Mouse (Mus musculus): ENCODE measurements around the gene Tor1aip2.
A peak's percentile ranks its signal among the peaks of the same experiment; 100 is the strongest.

Tor1aip2 gene

DNA sequence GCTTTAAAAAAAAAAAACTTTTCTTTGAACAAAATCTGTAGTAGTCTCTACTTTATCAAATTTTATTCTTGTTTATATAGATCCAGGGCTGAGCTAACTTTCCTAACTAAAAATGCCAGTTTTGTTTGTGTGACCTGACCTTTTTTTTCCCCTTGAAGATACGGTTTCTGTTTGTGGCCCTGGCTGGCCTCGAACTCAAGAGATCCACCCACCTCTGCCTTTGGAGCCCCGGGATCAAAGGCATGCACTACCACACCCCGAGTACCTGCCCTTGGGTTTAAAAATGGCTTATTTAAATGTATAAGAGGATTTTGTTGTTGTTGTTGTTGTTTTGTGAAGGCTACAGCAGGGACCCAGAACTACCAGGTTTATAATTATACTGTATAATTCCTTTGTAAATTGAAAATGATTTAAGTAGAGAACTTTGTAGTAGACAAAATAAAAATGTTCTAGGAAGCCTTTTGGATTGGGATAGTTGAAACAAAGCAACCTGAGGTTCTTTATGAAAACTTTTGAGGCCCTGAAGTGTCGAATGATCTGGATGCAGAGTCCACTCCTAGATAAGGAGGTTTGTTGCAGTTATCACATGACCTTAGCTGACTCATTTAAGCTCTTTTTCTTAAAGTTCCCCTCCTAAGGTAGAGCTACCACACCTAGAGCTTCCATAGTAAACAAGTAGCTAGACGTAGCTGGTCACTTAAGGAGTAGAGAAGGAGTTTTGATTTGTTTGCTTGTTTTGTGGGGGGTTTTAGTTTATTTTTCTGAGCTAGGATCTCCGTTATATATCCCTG is 6.4 kb downstream of the Tor1aip2 start:
- DNase-seq, result no peak

DNA sequence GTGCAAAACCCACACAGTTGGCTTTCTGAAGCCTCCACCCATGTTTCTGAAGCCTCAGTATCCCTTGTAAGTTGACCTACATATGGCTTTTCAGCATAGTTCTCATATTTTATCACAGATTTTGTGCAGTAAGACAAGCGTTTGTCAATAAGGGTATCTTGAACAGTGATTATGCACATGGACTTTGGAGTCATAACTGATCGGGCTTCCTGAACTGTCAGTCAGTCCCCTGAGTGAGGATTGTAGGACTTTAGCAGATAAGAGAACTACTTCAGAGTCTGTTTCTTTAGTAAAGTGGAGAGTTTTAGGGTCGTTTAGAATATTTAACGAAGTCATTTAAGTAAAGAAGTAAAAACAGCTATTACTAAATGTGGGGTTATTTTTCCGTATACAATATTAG is 7.3 kb downstream of the Tor1aip2 start:
- no peak for DNase-seq

DNA sequence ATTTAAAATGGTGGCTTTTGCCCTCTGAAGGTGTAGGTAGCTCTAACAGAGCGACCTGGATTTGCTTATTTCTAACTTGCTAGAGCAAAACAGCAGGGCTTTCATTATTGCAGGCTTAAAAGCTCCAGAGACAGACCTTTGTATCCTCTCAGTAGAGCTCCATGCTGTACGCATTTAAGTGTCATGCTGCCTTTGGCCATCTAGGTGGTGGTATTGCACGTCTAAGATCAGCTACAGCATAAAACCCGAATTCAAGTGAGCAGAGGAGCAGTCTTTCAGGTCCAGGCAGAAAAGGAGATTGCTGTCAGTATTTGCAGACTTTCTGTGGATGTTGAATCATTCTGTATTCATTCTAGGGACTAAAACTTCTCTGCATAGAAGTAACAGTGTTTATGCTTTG is 7.8 kb downstream of the Tor1aip2 start:
- DNase-seq, result no peak

DNA sequence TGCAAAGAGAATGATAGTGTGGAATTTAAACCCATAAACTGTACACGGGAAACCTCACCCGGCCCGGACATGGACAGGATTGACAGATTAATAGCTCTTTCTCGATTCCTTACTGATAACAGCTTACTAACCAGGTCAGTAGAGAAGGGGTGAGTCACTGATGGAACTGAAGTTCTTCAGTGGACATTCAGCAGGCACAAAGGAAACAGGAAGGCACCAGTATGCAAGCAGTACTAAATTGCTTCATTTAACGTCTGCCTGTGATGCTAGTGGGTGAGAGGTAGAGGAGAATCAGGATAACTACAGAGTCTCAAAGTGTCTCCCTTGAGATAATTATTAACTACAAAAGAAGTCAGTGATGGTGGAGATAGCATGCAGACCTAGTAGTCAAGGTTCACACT is 9.0 kb downstream of the Tor1aip2 start:
- DNase-seq, result no peak

DNA sequence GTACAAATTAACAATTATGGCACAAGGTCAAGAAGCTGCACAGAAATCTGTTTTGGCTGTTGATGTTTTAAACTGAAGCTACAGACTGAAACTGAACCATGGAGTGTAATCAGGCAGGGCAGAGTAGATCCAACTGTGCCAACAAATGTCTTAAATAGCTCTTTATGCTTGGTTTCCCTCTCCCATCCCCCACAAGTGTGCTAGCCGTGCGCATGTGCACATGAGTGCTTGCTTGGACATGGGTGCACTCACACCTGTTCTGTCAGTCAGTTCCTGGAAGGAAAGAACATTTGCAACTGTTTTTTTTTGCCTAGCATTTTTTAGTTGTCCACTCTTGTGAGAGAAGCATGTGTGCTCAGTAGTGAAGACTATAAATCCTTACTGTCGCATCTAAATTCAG is 11.5 kb downstream of the Tor1aip2 start:
- no peak for DNase-seq

DNA sequence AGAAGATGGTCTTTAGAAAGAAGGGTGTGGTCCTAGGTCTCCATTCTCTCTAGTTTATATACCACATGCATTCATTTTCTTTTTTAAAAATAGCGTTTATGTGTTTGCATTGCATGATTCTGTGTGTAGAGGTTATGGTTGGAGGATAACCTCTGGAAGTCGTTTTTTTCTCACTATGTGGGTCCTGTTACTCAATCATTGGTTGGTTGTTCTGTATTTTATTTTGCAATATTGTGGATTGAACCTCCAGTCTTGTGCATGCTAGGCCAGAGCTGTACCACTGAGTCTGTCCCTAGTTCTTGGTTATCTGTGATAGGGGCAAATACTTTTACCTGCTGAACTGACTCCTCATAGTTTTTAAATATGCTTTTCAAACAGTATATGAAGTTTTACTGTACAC is 23.0 kb downstream of the Tor1aip2 start:
- DNase-seq, result no peak

DNA sequence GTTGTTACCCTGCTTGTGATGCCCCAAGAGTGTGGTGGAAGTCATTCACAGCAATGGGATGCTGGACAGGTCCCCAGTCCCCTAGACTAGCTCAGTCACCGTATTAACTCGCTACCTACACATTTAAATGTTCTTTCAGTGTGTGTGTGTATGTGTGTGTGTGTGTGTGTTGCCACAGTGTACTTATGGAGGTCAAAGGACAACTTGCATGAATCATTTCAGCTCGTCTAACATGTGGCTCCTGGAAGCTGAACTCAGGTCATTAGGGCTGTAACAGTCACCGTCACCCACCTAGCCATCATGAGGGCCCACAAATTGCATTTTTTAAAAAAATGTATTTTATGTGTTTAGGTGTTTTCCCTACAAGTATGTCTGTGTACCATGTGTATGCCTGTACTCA is 27.0 kb downstream of the Tor1aip2 start:
- no peak for DNase-seq

DNA sequence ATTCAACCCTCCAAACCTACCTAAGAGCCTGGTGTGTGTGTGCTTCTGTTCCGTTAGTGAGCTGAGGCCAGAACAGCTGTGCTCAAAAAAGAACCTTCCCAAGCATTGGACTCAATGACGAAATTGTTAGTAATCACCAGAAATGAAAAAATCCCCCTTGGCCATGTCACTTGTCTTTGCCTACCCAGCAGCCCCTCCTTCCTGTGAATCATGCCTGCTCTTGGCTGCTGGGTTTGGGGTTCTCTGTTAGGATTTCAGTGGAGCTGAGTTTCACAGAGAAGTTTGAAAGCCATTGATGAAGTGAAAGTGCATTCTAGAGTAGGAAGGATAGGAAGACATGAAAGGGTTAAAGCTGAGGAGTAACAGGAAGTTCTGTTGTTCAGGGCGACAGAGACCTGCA is 30.9 kb downstream of the Tor1aip2 start:
- no peak for DNase-seq

DNA sequence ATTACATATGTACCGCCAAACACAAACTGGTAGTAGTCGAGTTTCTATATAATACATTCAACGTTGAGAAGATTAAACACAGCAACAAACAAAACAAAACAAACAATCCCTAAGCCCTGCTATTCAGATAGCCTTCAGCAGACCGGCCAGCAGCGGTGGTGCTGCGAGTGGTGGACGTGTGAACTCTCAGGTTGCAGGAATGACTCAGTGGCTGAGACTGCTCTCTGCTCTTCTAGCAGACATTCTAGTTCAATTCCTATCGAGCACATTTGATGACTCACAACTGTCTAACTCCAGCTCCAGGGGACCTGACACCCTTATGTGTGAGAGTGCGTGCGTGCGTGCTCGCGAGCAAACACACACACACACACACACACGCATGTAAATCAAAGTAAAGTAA is 34.9 kb downstream of the Tor1aip2 start:
- no peak for DNase-seq

DNA sequence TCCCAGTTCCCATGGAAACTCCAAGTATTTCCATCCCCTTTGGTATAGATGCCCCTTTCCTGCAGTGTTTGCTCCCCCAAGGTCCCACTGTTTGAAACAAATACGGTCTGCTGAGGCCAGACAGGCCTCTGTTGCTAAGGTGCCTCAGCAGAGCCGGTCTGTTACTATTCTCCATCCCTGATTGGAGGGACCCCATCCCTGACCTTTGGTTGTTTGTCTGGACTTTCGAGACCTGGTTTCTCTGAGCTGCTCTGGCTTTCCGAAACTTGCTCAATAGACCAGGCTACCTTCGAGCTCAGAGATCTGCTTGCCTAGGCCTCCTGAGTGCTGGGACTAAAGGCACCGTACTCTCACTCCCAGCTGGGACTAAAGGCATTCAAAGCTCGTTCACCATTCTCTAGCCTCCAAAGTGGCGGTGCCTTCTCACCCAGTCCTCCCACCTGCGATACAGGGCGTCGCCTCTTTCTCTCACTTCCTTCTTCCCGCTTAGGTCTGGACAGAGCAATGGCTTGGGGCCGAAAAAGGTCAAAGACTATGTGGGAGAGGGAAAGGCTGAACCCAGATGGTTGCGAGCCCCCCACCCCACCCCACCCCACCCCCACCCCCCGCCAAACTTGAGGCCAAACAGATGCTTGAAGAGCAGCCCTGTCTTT is 38.1 kb downstream of the Tor1aip2 start:
- no peak for DNase-seq

DNA sequence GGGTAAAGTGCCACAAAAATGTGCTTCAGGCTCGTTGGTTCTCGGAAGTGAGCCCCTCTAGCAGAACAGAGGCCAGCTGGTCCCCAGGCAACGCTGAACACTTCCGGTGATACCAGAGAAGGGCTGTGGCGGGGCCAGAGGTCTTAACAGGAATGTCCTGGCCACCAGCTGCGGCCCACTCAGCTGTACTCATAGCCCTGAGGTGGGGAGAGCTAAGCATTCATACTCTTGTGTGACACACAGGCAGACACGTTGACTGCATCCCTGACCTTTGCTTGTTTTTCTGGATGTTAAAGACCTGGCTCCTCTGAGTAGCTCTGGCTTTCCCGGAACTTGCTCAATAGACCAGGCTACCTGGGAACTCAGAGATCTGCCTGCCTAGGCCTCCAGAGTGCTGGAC is 39.4 kb downstream of the Tor1aip2 start:
- no peak for DNase-seq

DNA sequence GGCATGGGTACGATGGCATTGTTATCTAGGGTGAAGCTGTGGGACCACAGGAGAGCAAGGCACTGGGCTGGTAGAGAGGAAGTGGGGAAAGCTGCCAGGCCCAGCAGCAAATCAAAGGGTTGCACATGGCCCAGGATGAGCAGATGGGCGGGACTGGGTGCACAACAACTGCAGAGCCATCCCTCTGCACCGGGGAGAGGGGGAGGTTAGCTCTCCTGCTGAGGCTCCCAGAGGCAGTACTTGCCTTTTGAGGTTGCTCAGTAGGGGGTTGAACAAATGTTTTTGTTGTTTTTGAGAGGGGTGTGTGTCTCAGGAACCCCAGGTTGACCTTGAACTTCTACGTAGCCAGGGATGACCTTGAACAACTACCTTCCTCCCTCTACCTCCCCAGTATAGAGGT is 41.3 kb downstream of the Tor1aip2 start:
- DNase-seq, result no peak

DNA sequence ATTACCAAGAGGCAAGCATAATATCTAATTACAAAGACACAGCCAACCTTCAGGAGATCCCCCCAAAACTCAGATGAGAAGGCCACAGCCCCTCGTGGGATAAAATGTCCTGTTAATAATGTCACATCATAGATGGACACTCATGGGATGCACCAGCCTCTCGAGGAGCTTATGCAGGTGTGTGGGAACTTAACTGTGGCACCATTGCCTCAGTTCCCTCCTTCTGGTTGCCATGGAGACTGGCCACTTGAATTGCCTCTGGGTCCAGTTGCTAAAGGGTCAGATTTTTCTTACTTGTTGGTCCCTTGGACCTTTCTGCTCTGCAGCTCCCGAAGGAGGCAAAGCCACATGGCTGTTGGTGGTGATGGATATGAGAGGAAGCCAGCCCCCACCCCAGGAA is 42.5 kb downstream of the Tor1aip2 start:
- no peak for DNase-seq

DNA sequence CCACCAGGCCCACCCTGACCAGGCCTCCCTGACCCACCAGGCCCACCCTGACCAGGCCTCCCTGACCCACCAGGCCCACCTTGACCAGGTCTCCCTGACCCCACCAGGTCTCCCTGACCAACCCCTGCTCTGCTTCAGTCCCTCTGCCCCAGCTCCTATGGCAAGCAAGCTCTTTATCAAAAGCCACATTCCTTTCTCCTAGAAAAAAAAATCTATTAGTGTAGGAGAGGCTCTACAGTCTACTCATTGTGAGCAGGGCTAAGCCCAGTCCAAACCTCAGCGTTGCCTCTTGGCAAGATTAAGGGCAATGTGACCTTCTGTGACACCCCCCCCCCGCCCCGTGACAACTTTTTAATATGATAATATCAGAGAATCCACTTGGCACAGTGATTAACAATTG is 49.4 kb downstream of the Tor1aip2 start:
- no peak for DNase-seq

DNA sequence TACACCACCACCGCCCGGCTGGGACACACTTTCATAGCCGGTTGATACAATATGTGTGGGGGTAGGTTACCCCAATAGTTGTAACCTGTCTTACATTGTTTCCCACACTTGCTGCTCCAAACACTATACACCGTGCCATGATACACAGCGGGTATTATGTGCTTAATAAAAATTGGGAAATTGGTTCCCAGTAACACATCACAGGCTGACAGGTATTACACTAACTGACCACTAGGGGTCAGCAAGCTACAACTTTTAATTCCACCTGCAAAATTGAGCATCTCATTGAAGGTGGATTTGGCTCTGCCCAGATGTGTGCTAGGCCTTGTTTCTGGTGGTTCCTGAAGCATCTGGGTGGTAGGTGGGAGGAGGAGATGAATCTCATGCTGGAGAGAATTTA is 50.6 kb downstream of the Tor1aip2 start:
- DNase-seq, result peak; percentile 16

DNA sequence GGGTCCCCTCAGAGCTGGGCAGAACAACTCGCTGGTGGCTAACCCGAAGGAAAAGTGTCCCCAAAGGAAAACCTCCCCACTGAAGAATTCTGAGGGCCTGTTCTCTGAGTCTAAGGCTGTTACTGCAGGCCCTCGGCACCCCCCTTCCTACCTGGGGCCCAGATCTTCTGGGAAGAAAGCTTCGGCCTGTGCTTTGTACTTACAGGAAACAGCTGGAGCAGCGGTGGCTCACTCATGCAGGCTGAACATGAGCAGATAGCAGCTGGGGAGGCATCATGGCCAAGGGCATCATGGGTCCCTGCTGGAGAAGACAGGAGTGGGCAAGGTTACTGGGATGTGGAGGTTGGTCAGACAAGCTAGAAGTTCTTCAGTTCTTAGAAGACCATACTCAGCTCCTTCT is 52.4 kb downstream of the Tor1aip2 start:
- DNase-seq, result no peak

DNA sequence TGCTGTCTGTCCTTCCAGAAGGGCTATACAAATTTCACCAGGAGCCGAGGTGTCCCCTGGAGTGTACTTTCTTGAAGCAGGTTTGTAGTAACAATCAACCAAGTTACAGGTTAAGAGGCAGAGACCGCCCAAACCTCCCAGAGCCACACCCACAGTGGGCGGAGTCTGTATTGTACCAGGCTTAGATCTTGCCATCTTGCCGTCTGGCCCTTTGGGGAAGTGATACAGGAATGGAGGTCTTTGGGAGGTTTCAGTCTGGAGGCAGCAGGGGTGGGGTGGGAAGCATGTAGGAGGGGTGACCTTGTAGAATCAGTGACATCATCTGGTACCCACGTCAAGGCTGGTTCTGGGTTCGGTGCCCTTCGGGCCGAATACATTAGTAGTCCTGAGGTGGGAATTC is 54.4 kb downstream of the Tor1aip2 start:
- no peak for DNase-seq

DNA sequence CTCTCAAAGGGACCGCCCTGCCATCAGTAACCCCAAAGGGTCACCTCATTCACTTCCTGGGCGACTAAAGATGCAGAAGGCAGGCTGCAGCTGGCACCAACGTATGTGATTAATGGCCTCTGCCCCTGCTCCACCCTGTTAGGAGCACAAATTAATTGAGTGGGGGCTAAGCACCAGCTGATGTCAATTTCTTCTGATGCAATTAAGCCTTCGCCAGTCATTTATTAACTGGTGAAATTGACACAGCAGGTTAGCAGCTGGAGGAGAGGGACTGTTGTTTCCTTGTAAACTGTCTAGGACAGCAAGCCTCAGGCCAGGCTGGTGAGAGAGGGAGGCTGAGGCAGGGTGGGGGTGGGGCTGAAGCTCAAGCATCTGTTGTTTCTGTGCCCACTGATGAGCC is 54.8 kb downstream of the Tor1aip2 start:
- DNase-seq, result no peak

DNA sequence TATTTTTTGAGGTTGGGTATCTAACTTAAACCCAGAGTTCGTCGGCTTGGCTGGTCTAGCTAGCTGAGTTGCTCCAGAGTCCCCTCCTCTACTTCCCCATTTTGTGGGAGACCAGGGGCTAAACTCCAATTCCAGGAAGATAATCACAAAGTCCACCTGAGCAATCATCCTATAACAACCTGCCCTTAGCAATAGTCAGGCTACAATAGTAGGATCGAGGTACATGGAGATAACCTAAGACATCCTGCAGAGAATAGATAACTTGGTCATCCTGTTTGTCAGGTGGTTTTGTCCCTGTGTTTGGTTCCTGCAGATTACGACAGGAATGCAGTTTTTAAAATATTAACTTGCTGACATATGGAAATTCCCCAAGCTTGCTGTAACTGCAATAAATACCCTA is 56.6 kb downstream of the Tor1aip2 start:
- no peak for DNase-seq

DNA sequence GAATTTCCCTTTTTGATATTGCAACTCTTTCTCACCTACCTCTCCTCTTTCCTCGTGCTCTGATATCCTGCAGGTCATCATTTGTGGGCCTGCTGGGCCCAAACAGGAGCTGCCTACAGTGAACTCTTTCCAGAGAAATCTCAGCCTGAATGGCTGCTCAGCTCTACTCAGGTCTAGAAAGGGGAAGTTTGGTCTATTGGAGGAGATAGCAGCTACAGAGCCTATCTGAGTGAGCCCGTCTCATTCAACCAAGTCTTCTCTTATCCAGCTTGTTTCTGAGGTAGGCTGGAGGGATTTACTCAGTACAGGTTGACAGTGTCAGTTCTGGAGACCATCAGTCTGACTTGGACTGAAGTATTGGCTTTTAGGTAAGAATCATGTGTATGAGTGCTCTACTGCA is 68.6 kb downstream of the Tor1aip2 start:
- no peak for DNase-seq

DNA sequence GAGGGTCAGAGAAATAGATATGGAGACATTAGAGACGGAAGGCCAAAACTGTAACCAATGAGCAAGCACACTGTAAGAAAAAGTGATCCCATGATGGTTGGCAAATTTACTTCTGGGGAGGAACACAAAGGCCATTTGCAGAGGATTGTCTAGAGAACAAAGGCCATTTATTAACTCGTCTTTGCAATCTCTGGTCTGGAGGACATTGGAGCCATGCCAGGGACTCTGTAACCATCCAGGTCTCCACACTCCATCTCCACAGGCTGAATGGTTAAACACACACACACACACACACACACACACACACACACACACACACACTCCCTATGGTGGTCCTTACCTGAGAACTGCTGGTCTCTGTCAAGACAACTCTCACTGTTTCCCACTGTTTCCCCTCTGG is 70.2 kb downstream of the Tor1aip2 start:
- no peak for DNase-seq

DNA sequence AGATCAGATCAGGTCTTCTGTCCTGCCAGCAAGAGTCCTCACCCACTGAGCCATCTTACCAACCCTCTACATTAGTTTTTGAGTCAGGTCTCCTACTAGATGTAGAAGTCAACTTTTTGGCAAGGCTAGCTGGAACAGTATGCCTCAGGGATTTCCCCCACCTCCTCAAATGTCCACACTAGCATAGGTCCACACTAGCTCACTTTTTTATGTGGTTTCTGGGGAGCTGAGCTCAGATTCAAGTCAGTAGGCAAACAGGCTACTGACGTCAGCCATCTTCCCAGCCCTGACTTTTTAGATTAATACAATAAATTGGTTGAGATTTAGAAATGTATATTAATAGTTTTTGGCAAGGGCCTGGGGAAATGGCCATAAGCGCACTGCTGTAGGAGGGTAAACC is 72.2 kb downstream of the Tor1aip2 start:
- DNase-seq, result no peak

DNA sequence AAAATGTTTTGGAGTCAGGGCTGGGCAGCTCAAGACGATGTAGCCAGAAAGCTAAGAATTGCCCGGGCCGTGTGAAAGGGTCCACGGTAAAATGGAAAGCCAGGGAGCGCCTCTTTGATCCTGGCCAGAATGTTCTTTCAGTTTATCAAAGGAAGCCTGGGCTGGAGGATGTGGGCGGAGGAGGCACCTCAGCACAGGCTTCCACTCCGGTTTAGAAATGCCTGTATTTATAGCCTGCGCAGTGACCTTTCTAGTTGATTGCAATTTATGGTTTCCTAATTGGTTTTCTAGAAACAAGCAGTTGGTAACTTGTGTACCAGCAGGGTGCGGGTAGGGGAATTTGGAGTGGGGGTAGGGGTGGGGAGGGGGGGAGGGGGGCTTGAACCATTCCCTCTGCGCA is 73.2 kb downstream of the Tor1aip2 start:
- no peak for DNase-seq

DNA sequence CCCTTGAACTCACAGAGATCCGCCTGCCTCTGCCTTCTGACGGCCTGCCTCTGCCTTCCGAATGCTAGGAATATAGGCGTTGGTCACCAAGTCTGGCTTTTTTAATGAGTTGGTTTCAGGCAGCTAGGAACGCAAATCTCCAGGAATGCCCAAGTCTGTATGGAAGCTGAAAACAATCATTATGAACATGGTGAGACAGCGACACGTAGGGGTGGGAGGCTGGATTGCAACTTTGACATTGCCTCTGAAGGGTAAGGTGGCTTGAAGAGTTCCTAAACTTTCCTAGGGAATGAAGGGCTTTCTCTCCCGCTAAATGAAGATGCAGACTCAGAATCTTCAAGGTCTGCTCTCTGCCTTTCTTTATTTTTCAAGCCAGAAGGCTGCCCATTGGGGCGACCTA is 75.9 kb downstream of the Tor1aip2 start:
- no peak for DNase-seq

DNA sequence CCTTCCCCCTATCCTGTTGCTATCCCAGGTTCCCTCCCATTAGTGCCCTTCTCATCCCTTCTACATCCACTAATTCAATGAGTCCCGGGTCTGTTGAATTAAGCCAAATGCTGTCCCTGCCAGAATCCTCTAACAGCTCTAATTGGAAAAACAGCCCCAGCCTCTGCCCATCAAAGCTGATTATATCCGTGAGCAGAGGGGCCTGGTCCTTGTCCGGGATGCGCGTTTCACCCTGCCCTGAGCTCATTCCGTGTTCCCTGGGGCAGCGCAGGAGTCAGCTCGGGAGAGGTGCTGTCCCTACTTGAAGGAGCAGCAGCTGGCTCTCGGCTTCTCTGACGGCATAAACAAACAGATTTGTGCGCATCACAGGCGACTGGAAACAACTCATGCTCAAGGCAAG is 76.5 kb downstream of the Tor1aip2 start:
- DNase-seq, result no peak
